Mouse (Mus musculus) kidney, postnatal 25 days (tissue): ENCODE measurements at regions not wholly inside any gene's neighbourhood (a gene's known extent, or its start where the extent isn't known, plus 50 kb on each side); places are given as distances from the start of the nearest gene placed in this dataset.

Source experiments
- DNase-seq, 2 experiments: peaks; one replicate each; pipeline ENCODE4 v3.0.0; 2021; ENCODE audit warnings: mixed read lengths in 2 of 2

GRCm38 (mm10) chr8:50802938-50803337, 1959.2 kb upstream of the Tenm3 start:
- no peak for DNase-seq

- DNase-seq, result peak in 1 of 2 experiments; percentile 26
These were observed 1943.7 kb upstream of the Tenm3 start for GRCm38 (mm10) chr8:50787441-50787840.

GRCm38 (mm10) chr8:50770671-50771070, 1926.9 kb upstream of the Tenm3 start:
- no peak for DNase-seq
